Mouse (Mus musculus) inflammation-experienced regulatory T-cells, adult 6 months (primary cell): ENCODE data around the gene Pex16. TPM values are rescaled to one million over a fixed set of nuclear protein-coding genes. Genes with fewer than 3 reads are reported as not detected.

ENCODE experiments used
- ATAC-seq: one replicate; pipeline ENCODE4 v1.8.0; 2017
- polyA plus RNA-seq, 3 experiments: library from polyadenylated mRNA; unstranded; fragments of 100-300 nt; shearing (Covaris generic); gene quantifications; one replicate each; pipeline ENCODE4 v1.2.1; 2017

The Pex16 gene
- polyA plus RNA-seq, 3 experiments from 2014 or later = 42.8 to 53.8 (median 53.3) TPM

GRCm38 (mm10) chr2:92423156-92423555 is 48.7 kb downstream of the Pex16 start:
- no peak for ATAC-seq

DNA sequence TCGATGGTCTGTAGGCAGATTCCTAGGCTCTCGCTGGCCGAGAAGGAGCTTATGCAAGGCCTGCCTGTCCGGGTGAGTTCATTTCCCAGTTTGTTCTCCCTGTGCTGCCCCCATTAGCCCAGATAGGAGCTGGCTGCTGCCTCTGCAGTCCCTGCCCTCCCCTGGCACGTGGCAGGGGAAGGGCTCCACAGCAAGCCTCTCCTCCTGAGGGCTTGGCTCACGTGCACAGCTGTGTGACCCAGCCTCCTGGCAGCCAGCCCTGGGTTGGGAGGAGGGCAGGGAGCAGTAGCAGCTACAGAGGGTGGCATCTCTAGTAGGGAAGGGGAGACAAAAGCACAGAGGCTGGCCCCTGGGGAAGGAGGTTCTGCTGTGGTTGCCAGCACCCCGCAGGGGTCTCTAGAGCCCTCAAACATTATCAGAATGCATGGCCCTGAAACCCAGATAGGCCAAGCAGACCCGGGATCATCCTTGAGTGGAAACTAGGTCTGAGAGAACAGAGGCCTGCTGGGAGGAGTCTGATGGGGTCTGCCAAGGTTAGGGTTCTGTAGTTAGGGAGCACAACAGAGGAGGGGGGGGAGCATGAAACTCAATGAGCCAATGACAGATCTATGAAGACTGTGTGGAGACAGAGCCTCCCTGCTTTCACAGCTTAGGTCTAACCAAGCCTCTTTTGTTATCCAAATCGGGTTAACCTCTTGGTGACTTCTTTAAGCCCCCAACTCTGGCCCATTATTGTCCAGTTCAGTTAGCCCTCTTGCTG is 49.4 kb downstream of the Pex16 start:
- ATAC-seq = no peak

DNA sequence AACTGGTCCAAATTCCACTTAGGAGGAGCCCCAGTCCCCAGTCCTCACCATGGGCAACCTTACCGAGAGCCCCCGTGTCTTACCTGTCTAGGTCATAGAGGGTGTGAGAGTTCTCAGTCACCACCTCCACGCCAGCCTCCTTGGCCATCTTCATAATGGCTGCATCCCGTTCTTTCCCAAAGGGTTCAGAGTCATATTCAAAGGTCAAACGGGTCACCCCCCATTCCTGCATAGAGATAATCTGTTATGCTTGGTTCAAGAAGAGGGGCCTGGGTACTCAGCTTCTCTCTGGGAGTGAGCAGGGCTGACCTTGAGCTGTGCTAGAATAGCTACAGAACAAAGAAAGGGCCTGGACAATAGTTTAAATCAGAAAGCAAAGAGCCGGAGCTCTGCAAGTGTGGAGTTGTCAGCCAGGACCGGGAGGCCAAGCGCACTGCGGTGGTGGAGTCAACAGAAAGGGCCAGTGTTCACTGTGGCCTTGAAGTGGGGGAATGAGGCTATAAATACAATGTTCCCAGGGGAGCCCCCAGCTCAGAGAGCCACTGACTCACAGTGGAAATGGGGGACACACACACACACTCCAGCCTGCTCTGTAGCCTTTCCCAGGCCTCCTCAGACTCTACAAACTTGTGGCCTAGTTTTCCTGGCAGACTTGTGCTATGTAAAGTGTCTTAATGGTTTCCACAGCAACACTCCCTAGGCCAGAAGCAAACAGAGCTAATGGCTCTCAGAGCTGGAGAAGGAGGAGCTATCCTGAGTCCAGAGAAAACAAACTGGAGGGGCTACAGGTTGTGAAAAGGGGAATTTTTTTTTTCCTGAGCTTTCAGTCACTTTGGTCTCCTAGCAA is 50.2 kb downstream of the Pex16 start:
- no peak for ATAC-seq

DNA sequence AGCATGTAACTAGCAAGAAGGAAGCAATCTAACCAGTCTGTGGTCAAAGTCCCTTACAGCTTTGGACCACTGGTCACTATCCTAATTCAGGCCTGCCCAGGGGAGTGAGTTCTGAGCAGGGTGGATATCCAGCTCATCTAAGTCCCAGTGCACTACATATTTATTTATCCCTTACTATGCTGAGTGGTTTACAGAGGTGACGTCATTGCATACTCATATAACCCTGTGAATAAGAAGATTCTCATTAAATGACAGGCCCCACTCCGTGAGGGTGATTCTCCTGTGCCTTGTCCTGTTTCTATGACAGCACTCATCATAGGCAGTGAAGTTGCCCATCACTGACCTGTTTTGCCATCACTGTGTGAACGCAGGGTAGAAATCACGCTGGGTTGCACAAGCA is 50.9 kb downstream of the Pex16 start:
- ATAC-seq = no peak

- no peak for ATAC-seq
Observed at GRCm38 (mm10) chr2:92426426-92426825, 52.0 kb downstream of the Pex16 start.

DNA sequence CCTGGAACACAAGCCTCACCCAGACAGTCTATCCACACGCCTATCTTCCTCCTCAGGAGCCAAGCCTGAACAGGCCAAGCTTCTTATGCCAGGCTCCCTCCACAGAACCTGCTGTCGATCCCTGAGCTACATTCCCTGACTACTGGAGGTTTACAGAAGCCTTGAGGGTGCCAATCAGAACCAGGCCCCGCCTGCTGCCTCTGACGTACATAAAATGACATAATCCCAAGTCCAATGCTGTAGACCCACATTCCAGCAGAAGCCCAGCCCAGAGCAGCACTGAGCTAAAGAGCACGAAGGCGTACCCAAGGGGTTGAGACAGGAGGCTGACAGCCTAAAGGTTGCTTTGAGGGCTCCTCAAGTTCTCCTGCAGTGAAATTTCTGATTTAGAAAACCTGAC is 53.4 kb downstream of the Pex16 start:
- ATAC-seq = no peak

- no peak for ATAC-seq
Observed at GRCm38 (mm10) chr2:92430089-92430488, 55.6 kb downstream of the Pex16 start.

Other genes starting within 250 kb of the Pex16 start
- 1 to 10 TPM in 1 of 3 experiments, under 1 TPM in 1, not detected in 1; 0.23 to 1.3 TPM for gene Large2, start 193 bp downstream of the Pex16 start, polyA plus RNA-seq
- 1 to 10 TPM; 3.2 to 3.7 (median 3.7) TPM for gene 1700029I15Rik, start 7.9 kb downstream of the Pex16 start, polyA plus RNA-seq
- under 1 TPM; 0.43 to 0.92 (median 0.82) TPM for gene Mapk8ip1, start 26.6 kb downstream of the Pex16 start, polyA plus RNA-seq
- 10 to 100 TPM in 1 of 3 experiments, 1 to 10 TPM in 2; 3.5 to 10.2 (median 6.9) TPM for gene Cry2, start 59.4 kb downstream of the Pex16 start, polyA plus RNA-seq
- gene Slc35c1, start 85.9 kb downstream of the Pex16 start, polyA plus RNA-seq = 10 to 100 TPM; 35.1 to 53.1 (median 38.8) TPM
- not detected for gene Chst1, start 225.0 kb downstream of the Pex16 start, polyA plus RNA-seq